Mouse (Mus musculus): ENCODE measurements around the gene Gm8677.
"Not testable (repeated sequence)": the region's sequence is repeated elsewhere in the genome, so short reads cannot be mapped to it uniquely, and the experiment has no call there.

Gm8677 gene

DNA sequence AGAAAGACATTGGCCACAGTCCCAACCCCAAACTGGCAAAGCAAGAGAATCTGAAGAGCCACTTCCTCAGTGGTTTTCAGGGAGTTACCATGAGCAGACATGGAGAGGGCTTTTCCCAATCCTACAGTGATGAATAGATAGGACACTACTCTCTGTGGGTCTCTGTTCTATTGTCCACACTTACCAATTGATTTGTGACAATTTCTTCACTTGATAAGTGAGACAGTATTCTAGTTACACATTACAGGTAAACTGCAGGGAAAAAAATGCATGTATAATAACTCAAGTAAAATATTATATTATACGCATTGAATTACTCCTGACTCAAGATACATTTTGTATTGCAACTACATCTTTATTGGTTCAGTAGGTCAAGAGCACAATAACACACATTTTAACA, at the start of gene Gm8677:
Gene Gm8677, minus strand, starts transcription at position 101 of the 400 bp plus-strand sequence.
- DNase-seq (ENCODE audit: low read depth) = not testable (repeated sequence)

DNA sequence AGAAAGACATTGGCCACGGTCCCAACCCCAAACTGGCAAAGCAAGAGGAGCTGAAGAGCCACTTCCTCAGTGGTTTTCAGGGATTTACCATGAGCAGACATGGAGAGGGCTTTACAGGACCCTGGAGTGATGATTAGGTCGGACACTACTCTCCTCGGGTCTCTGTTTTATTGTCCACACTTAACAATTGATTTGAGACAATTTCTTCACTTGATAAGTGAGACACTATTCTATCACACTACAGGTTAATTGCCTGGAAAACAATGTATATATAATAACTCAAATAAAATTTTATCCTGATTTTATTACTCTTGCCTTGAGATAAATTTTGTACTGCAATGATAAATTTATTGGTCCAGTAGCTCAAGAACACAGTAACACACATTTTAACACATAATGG, 30.6 kb upstream of the Gm8677 start, which contains the start of gene Gm4201:
Gene Gm4201, minus strand, starts transcription at position 101 of the 400 bp plus-strand sequence.
- DNase-seq (ENCODE audit: low read depth) = not testable (repeated sequence)

DNA sequence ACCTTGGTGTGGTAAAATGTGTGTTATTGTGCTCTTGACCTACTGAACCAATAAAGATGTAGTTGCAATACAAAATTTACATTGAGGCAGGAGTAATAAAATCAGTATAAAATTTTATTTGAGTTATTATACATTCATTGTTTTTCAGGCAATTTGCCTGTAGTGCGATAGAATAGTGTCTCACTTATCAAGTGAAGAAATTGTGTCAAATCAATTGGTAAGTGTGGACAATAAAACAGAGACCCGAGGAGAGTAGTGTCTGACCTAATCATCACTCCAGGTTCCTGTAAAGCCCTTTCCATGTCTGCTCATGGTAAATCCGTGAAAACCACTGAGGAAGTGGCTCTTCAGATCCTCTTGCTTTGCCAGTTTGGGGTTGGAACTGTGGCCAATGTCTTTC, 12.0 kb downstream of the Gm8677 start, which contains the start of gene Vmn1r152:
Gene Vmn1r152, plus strand, starts transcription at position 301 of the 400 bp plus-strand sequence.
- DNase-seq (ENCODE audit: low read depth) = not testable (repeated sequence)

DNA sequence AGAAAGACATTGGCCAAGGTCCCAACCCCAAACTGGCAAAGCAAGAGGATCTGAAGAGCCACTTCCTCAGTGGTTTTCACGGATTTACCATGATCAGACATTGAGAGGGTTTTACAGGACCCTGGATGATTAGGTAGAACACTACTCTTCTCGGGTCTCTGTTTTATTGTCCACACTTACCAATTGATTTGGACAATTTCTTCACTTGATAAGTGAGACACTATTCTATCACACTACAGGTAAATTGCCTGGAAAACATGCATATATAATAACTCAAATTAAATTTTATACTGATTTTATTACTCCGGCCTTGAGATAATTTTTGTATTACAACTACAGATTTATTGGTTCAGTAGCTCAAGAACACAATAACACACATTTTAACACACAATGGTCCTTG, 35.1 kb downstream of the Gm8677 start, which contains the start of gene Vmn1r151:
Gene Vmn1r151, minus strand, starts transcription at position 101 of the 400 bp plus-strand sequence.
- DNase-seq (ENCODE audit: low read depth) = not testable (repeated sequence)
